Mouse (Mus musculus): ENCODE data around the gene Ifnl2.

- TF ChIP-seq GATA1 (IDR thresholded peaks at IDR 0.05; ENCODE audit: borderline replicate concordance, low read length) (no peak), CTCF (IDR thresholded peaks at IDR 0.05; ENCODE audit: low read depth, low read length) (no peak), TAL1 (conservative IDR thresholded peaks at IDR 0.05; ENCODE audit: low read depth, low read length) (no peak), POLR2AphosphoS5 (IDR thresholded peaks at IDR 0.05; ENCODE audit: insufficient replicate concordance, low read depth, low read length) (no peak)
Observed at GRCm38 (mm10) chr7:28558486-28558885, 48.2 kb upstream of the Ifnl2 start.

Measured in G1E (cell line).